Mouse (Mus musculus) 416B (cell line): Measurements from ENCODE around the gene Wiz.
A peak's percentile ranks its signal among the peaks of the same experiment; 100 is the strongest.

Experiments
- DNase-seq: peaks from one replicate; pipeline ENCODE4 v3.0.0; 2011; ENCODE audit warnings: low read depth

Wiz gene

DNA sequence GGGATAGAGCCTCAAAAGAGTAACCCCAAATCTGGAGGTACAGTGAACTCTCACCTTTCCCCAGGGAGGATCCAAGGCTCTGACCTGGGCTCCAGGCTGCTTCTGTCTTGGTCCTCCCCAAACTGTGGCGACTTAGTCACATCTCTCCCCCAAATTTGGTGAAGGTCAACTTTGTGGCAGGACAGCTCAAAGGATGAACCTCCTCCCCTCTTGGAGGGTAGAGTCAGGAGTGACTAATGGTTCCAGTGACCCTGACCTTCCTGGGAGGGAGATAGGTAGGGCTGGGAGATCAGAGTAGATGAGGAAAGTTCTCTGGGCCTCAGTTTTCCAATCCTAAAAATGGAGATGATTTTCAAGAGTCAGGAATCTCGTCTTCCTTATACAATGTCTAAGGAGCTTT is 10.5 kb downstream of the Wiz start:
- DNase-seq: no peak

DNA sequence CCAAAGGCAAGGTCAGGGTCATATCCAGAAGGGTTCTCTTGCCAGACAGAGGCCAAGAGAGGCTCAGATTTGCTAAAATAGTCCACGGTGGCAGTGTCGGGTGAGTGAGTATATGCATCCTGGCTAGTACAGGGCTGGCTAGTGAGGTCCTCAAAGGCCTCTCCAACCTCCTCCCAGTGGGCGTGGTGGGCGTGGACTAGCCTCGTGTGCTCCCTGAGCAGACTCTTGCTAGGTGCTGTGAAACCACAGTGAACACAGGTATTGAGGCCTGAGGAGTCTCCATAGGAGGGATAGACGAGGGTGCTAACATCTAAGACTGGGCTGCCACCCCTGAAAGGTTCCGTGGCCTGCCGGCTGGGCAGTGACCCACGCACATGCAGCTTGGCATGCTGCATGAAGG is 12.1 kb downstream of the Wiz start:
- no peak for DNase-seq

DNA sequence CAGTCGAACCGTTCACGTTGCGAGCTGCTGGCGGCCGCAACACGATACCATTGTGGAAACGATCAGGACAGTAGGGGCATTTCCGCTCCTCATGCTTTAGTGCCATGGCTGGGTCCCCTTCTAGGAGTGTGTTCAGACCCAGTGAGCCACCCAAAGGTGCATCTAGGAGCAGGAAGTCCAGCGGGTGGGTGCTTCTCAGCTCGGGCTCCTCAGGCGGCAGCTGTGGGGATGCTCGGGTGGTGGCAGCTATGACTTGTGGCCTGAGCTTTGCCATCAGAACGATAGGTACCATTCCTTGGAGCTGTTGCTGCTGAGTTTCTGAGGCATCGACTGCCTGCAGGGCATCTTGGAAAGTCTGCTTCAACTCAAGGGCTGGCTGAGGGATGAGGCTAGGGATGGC is 12.8 kb downstream of the Wiz start:
- no peak for DNase-seq

GRCm38 (mm10) chr17:32368991-32369578 is 20.2 kb downstream of the Wiz start:
- no peak for DNase-seq

- DNase-seq: no peak
Observed at GRCm38 (mm10) chr17:32367706-32368105, 21.5 kb downstream of the Wiz start.

DNA sequence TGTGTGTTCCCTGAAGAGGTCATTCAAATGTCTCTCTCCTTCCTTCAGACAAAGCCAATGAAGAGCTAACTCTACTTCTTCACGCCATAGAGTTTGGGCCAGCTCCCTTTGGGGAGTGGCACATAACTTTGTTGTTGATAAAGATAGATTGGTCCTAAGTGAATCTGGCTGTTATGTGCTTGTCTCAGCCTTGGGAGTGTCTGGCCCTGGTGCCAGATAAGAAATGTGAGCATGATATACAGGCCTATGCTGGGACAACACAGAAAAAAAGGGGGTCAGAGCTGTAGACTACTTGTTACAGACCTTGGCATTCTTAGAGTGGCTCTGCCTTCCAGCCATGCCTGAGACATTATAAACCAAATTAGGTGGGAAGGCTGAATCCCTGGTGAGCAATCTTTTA is 23.9 kb downstream of the Wiz start:
- no peak for DNase-seq

- DNase-seq: peak; percentile 40
Observed at GRCm38 (mm10) chr17:32364850-32365249, 24.4 kb downstream of the Wiz start.

DNA sequence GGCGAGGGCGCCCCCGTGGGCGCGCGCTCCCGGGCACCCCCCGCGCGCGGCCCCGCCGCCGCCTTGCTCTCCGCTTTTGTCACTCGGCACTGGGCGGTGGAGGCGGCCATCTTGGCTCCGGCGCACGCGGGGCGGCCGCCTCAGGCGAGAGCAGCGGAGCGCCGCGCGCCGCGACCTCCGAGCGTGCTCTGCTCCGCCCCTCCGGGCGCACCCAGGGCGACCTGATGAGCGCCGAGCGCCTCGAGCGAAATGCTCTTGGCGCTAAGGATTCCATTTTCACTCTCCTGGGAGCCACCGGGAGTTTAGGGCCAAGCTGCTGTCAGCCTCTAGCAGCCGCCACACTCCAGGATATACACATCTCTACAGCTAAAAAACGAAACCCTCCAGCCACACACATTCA is 24.9 kb downstream of the Wiz start:
- DNase-seq: peak; percentile 78

GRCm38 (mm10) chr17:32363821-32364301 is 25.4 kb downstream of the Wiz start:
- peak; percentile 24 for DNase-seq

DNA sequence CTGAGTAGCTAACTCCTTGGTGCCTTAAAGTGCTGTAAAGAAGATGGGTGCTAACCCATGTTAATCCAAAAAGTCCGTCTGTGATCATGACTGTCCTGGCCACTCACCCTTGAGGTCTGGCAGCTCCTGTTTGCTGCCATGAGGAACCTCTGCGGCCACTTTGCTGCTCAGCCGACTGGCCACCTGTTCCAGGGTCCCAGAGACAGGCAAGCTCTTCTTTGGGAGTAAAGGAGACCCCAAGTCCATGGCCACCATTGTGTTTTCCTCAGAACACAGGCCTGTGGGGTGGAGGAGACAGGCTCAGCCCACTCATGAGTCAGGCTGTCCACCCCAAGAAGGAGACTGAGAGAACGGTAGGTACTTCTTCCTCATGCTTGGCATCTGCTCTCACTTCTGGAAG is 26.6 kb downstream of the Wiz start:
- DNase-seq: no peak

DNA sequence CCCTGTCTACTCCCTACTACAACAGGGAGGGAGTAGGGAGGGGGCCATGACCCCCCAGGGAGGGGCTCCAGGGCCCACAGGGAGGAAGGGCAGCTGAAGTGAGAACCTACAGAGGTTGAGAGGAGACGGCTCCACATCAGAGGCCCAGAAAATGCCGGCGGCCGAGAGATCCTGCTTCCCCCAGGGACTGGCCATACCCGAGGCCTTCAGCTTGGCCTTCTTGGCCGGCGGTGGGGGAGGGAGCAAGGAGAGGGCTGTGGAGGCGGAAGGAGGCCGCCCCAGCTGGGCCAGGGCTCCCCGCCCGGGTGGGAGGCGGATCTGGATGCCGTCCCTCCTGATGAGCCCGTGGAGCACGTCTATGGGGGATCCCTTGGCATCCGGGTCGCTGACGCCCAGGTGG is 29.3 kb downstream of the Wiz start:
- DNase-seq: no peak

GRCm38 (mm10) chr17:32358943-32359340 is 30.3 kb downstream of the Wiz start:
- DNase-seq: no peak

- no peak for DNase-seq
Observed at GRCm38 (mm10) chr17:32358192-32358942, 30.9 kb downstream of the Wiz start.

- no peak for DNase-seq
Observed at GRCm38 (mm10) chr17:32356766-32357760, 32.2 kb downstream of the Wiz start.

GRCm38 (mm10) chr17:32356281-32356680 is 33.0 kb downstream of the Wiz start:
- no peak for DNase-seq

DNA sequence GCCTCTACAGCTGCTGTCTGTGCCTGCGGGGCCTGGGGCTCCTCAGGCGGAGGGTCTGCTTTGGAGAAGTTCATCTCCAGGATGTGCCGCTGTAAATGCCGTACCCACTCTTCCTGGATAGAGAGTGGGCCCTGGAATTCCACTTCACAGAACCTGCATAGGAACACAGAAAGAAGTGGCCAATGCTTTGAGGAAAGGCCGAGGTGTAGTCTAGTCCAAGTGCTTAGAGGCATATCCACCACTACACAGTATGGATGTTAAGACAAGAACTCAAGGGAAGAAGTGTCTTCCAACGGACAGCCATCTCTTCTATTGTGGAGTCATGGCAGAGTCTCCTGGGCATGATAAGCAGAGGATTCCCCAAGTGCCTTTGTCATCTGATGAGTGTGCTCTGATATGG is 34.2 kb downstream of the Wiz start:
- DNase-seq: no peak

DNA sequence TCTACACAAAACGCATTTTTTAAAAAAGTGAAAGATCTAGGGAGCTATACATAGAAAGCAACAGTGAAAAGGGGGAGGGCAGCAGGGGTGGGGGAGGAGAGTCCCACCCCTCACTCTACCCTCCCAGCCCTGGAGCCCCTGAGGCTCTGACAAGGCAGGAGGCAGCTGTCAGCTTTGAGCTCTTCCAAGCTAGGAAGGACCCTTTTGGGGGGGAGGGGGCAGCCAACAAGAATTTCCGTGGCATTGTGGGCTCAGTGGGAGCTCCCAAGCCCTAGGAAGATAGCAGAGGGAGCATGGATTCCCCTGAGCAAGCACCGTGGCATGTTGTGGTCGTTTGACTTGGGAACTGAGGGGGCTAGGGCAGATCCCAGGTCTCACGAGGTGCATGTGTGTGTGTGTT is 35.0 kb downstream of the Wiz start:
- DNase-seq: no peak

DNA sequence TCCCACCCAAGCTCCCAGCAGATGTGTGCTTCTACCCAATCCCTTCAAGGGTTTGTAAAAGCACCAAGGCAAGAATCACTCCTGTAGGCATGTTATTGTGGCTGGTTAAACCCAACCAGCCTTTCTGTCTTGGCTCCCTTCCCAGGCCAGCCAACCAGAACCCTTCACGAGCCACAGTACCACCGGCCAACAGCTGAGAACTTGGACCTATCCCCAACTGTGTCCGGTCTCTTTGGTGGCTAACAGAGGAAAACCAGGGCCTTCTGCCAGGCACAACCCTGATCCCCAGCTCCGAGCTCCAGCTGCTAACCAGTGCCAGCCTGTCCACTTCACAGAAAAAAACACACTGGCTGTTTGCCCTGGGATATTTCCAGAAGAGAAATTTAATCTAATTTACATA is 35.5 kb downstream of the Wiz start:
- no peak for DNase-seq

GRCm38 (mm10) chr17:32351726-32352125 is 37.5 kb downstream of the Wiz start:
- no peak for DNase-seq

GRCm38 (mm10) chr17:32351269-32351668 is 38.0 kb downstream of the Wiz start:
- DNase-seq: no peak

- DNase-seq: peak; percentile 99
Observed at GRCm38 (mm10) chr17:32350382-32350983, 38.8 kb downstream of the Wiz start, which contains the start of gene Akap8l. TSS of gene Akap8l (minus strand) at chr17:32350607.

- no peak for DNase-seq
Observed at GRCm38 (mm10) chr17:32349851-32350381, 39.3 kb downstream of the Wiz start.
